Mouse (Mus musculus) lung, postnatal 4 days (tissue): ENCODE data around the gene Mthfd2l.

Experiments
- DNase-seq, 2 experiments: peaks; one replicate each; pipeline ENCODE4 v3.0.0; 2021

Gene Mthfd2l

DNA sequence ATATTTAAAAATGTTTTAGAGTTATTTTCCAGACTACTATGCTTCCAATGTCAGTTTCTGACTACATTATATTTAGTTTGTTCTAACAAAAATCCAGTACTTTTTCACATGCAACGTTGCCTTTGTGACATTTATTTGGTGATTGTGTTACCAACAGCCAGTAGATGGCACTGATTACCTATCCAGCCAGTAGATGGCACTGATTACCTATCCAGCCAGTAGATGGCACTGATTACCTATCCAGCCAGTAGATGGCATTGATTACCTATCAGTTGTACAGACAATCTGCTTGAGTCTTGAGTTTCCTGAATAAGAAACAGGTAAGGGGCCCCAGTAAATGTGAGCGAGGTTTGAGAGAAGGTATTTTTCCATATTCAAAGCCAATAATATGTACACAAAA, 20.6 kb downstream of the Mthfd2l start:
- peak in 1 of 2 experiments; percentile 63 for DNase-seq

DNA sequence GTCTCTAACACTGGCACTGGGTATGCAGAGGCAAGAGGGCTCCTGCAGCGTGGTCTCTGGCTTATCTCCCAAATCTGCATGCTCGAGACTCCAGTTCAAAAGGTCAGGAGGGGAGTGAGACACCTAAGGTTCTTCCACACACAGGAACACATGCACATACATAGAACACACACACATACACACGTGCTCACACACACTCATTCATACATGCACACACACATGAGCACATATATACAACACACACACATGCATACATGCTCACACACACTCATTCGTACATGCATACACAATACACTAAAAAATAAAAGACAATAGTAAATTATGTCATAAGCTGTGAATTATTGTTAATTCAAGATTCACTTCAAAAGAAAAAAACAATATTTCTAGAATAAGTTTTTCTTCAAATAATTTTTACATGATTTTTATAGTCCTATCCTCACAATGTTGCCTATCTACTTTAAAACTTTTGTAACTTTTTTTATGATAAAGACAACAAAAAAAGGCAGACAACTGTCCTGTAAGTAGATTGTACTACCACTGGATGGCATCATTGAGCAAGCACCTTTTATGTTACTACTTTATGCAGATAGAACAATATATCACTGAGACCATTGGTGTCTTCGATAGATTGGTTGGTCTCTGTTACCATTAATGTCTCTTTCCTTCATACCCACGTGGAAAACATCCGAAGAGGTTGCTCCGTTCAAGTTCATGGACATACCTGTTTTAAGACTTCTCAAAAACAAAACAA, 22.0 kb downstream of the Mthfd2l start:
- no peak for DNase-seq

DNA sequence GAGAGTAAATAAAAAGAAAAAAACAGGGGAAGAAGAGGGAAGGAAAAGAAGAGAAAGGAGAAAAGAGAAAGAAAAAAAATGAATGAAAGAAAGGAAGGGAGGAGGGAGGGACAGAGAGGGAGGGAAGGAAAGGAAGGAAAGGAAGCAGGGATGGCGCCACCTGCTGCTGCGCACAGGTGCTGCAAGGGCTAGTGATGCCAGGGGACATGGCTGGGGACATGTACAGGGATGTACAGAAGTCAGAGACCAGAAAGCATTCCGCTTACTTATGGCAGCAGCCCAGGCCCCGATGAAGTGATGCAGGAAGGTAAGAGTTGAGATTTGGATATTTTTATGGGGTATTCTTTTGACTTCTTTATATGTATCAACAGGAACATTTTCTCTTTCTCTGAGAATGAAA, 33.4 kb downstream of the Mthfd2l start:
- DNase-seq = peak in 1 of 2 experiments; percentile 11

DNA sequence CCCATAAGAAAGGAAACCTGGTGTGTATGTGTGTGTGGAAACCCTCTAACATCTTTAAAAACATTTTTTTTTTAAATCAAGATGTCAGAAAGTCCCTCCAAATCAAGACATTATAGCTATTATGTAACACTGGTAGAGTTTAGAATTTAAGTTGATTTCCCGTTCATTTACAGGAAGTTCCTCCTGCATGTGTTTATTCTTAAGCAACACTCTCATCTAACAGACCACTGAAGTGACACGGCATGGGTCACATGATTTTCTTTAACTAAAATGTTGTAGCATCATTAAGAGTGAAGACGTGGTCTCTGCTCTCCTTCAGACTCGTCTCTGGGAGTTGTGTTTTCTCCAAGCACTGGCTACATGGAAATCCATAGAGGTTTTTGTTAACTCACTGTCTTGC, 33.8 kb downstream of the Mthfd2l start:
- DNase-seq = no peak

DNA sequence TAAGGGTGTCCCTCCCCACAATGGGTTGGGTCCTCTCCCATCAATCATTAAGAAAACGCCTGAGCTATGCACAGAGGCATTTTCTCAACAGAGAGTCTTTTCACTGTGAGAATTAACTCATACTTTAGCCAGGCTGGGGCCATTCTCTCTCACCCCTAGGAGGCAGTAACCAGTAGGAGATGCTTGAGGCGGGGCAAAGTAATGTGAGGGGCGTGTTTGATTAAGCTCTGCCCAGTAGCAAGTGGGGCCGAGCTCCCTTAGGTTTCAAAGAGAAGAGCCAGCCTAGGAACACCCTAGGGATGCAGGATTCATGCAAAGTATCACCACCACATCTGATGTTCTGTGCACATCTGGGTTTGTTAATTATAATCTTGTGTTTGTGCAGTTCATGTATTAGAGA, 34.5 kb downstream of the Mthfd2l start:
- DNase-seq = no peak

DNA sequence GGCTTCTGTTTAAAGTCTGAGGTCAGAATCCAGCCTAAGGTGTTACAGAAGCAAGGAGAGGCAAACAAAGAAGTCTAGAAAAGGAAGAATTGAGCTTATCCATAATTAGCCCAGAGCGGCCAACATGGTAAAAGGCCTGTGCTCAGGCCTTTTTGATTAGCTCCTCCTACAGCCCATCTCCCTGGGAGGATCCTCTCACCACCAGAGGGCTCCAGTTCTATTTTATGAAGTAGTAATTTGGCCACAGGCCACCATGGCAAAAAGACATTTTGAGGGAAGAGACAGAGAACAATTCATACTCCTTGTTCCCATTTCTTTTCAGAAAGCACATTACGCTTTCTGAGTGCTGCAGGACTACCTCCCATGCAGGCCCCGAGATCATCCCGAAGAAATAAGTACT, 46.3 kb downstream of the Mthfd2l start:
- DNase-seq = peak; percentile 49 to 75

DNA sequence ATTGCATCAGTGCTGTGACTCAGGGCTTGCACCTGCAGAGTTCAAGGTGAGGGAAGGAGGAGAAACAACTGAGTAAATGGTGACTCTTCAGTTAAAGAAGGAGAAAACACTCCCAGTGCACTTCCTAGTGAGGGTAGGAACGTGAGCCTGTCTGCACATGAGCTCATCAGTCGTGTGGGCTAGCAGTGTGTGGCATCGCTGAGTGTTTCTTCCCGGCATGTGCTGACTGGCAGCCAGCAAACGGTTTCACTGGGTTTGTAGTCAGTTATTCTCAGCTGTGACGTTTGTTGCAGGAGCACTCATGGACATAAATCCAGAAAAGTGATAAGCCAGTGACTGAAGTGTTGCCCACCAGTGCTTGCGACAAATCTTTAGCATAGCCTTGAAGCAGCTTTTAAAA, 49.4 kb downstream of the Mthfd2l start:
- no peak for DNase-seq

DNA sequence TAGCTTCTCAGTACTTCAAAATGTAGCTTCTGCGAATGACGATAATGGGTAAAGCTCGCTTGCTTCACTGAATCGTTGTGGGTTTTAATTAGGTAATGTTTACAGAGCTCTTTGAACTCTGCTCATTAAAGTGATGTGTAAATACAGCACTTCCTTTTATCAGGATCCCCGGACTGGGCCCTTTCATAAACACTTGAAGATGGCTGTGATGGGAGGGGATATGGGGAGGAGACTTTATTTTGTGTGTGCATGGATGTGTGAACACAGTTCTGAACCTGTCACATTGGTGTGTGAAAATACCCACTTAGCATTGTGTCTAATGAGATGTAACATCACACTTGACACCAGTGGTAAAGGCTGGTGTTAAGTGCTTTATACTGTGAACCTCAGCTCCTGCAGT, 56.7 kb downstream of the Mthfd2l start:
- no peak for DNase-seq

DNA sequence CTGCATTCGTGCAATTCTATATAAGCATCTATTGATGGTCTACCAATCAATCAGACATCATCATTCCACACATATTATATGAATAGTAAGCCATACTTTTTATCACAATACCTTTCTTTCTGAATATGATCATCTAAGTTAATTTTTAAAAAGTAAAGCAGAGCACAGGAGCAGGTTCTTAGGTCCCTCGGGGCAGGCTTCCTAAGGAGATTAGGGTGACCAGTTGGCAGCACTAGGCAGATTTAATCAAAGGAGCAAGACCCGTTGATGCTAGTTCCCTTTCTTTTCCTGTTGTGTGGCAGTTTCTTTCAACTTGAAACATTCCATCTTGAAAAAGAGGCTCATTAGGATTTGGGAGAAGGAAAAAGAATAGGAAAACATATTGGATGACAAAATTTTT, 57.2 kb downstream of the Mthfd2l start:
- no peak for DNase-seq

DNA sequence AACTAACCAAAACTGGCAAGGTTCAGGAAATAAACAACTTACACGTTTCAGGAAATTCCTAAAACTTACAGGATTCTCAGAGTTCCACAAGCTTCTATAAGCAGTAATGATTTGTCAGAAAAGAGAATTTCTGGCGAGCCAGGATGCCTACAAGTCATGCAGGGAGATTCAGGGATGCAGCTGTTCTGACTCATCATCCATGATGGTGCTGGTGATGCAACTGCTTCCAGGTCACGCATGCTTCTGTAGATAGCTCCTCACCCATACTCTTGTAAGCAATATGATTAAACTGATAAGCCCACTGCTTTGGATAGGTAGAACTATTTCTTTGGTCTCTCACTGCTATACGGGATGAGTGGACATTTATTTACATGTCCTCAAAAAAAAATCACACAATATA, 57.7 kb downstream of the Mthfd2l start:
- no peak for DNase-seq

DNA sequence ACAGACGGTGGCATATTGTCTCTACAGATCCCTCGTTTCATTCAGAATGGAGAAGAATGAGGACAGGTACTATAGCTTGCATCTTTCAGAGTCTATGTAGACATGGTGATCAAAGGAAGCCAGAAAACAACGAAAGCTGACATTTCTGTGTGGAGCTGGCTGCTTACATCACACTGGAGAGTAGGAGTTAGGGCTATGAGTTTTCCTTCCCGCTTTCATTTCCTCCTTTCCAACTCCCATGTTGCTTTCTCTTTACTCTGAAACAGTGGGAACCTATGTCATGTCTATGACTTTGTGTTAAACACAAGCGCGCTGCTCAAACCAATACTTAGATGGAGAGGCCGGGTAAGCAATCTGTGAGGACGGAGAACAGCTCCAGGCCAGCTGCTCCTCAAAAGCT, 69.0 kb downstream of the Mthfd2l start:
- no peak for DNase-seq

DNA sequence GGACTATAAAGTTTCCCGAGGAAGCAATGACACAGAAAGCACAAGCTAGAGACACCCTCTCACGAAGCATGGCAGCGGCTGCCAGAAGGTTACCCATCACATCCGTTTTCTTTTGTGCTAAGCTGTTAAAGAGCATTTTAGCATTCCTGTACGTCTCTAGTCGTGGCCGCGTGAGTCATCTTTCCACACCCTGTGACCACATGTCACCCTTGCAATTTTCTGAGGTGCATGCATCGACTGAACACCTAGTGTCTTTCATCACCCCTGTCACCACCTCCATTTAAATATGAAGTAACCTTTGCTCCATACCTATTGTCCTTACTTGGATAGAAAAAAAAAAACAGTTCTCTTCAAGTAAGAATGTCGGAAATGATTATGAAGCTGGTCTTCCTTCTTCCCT, 84.3 kb downstream of the Mthfd2l start:
- no peak for DNase-seq

DNA sequence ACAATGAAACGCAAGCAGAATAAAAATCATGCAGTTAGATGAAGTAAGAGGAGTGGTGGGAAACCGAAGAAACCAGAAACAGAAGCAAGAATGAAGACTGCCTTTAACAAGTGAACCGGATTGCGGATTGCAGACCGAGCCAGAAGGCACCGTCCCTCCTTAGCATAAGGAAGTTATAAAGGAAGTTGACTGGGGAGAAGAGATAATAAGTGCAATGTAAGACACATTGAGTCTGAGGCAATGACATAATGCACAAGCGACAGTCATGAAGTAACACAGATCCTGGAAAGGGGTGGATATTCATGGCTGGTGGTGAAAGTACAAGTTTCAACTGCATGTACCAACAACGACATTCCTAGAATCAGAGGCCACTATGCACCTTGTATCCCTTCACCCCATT, 92.2 kb downstream of the Mthfd2l start:
- no peak for DNase-seq

DNA sequence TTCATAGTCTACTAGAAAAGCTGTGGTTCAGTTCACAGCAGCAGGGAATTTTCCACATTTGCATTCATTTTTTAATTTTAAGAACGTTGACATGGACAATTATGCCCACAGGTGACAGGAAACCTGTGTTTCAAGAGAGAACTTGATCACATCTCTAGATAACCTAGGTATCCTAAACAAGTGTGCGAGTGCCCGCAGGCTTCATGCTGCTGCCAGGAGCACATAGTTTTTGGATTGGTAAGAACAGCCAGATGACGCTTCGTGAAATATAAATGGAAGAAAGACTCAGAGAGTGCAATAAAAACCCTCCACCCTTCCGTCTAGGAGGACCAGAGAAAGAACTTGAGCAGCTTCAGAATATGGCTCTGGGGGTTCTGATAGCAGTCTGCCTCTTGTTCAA, 96.2 kb downstream of the Mthfd2l start, which contains the start of gene Epgn:
Gene Epgn, plus strand, starts transcription at position 301 of the 400 bp plus-strand sequence.
- DNase-seq = no peak

DNA sequence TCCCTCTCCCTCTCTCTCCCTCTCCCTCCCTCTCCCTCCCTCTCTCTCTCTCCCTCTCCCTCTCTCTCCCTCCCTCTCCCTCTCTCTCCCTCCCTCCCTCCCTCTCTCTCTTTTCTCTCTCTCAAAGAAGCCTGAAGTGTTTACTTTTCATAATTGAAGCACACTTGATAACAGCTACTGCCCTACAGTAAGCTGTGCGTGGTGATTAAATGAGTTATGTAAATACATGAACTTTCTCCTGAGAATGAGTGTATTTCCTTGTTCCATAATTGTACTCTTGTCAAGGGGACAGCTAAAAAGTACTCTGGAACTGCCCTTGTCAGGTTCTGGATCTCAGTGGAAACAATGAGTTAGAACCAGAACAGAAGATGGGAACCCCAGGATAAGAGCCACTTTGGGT, 96.9 kb downstream of the Mthfd2l start:
- no peak for DNase-seq

DNA sequence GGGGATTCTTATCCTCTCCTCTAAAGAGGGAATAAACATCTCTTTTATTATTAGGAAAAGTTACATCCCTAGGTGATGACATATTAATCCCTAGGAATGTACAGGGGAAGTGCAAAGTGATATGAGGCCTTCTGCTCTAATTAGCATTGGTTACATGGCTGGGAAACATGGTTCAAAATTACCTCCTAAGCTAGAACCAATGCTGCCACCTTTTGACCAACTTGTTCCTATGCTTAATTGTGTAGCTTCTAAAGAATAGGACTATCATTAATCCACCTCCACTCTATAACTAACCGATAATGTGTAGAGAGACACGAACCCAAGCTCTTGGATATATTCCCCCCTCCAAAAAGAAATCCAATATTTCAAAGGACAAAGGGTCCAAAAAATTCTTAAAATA, 99.7 kb downstream of the Mthfd2l start:
- DNase-seq = no peak

DNA sequence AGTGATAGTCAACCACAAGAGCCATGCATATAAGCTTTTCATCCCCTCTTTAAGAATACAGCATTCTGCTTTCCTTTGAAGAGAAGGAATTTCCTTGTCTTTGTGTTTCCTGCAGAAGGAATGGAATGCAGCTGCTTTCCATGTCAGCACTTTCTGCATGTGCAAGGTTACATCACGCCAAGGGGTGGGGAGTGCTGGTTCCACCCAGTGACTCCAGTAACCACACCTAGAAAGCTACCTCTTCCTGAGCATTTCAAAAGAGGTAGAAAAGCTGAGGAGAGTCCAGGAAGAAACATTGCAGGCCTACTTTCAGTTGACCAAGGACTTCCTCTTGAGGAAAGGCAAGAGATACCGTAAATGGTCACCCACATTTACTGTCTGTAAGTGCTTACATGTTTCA, 104.4 kb downstream of the Mthfd2l start:
- peak in 1 of 2 experiments; percentile 25 for DNase-seq

DNA sequence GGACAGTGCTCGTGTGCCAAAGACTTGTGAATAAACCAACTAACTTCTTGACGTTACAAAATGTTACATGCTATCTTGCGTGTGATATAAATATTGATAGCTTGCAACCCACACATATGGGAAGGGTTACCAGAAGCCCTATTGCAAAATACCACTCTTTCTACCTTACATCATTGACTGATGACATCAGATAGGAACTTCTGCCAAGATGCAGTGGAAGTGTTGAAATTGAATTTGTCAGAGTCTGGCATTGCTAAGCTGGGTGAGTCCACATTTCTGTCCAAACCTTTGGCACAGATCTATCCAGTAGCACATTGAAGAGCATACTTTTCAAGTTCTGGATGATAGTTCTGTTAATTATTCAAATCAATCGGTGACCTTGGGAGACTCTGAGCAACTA, 105.7 kb downstream of the Mthfd2l start:
- DNase-seq = no peak

DNA sequence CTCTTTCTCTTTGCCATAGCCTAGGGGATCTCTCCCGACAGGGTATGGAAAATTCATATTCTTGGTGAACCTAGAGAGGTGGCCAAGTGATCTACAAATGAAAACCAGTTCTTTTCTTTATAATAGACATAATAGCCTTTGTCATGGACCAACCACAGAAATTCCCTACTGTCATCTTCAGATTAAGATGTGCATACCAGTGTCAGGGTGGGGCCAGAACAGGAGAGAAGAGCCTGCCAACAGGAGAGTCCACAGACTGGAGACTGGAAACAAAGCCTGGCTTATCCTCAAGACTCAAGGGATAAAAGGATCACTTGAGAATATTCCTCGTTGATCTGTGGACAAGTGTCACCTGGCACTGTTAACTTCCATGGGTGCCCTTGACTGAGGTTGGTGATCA, 106.8 kb downstream of the Mthfd2l start:
- no peak for DNase-seq

DNA sequence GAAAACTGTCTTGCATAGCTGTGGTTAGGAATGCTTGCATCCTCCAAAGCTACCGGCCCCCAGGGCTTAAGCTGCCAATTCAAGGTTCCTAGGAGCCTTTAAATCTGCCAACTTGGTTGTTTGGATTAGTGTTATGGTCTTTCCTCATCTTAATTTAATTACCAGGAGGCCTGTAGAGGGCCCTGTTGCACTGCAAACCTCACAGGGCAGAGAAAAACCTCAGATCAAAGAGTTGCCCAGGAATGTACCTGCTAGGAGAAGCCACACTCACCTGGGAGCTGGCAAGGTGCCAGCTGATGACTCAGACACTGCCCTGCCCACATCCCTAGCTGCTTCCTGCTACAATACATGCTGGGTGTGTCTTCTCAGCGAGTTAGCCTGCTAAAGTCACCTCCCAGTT, 107.6 kb downstream of the Mthfd2l start:
- peak; percentile 73 to 88 for DNase-seq

DNA sequence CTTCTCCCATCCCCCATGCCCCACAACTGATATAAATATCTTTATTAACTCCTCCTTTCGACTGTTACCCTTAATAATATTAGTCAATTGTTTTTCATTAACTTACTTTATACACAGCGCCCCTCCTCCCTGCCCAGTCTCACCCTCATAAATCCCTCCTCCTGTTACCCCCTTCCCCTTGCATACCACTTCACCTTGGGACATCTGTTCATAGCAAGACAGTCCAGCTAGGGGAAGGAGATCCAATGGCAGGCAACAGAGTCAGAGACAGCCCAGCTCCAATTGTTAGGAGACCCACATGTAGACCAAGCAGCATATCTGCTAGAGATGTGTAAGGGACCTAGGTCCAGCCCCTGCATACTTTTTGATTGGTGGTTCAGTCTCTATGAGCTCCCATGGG, 108.0 kb downstream of the Mthfd2l start:
- DNase-seq = no peak

DNA sequence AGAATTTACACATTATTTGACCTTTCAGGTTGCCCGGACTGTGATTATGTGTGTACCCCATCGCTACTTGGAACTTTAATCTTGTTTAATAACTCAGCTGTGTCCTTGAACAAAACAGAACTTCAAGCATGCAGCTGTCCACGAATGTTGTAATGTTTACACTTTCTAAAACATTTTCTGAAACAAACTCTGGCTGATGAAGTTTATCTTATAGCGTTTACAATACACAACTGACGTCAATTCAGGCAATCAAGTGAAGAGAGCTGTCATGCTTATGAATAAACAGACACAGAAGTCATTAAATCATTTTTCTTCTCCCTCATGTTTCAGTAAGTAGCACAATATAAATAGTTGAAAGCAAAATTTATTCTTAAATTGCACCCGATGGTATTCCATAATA, 117.1 kb downstream of the Mthfd2l start:
- DNase-seq = no peak

DNA sequence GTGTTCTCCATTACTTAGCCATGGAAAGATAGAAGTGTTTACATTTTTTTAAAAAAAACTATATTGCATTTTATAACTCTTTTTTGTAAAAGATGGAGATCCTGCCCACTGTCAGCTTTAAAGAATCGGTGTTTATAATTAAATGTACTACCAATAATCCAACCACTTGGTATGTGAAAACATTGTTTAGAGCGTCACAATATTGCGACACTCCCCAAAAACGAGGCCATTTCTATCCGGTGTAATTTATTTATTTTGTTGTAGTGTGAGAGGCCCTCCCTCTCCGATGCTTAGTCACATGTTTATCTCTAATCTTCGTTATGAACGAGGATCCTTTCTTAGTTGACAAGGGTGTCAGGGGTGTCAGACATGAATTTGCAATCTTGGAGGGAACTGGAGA, 117.5 kb downstream of the Mthfd2l start:
- no peak for DNase-seq
